Mouse (Mus musculus) lung, adult 2 months (tissue): ENCODE results near the gene Epha2. TPM values are rescaled to one million over a fixed set of nuclear protein-coding genes. Genes with fewer than 3 reads are reported as not detected.

Experiments
- DNase-seq: peaks from one replicate; pipeline ENCODE4 v3.0.0; 2022
- H3K4me1 ChIP-seq: fragments of 200-500 bp; 2 replicates; pipeline ENCODE4 v1.6.1; 2011; ENCODE audit warnings: low read length; ENCODE audit not compliant: control insufficient read depth, insufficient read depth
- H3K4me3 ChIP-seq: fragments of 200-500 bp; replicated peaks from 2 replicates; pipeline ENCODE3; 2011; ENCODE audit warnings: low read depth, mild to moderate bottlenecking, control low read depth, low read length; ENCODE audit errors: extremely low read depth
- CTCF ChIP-seq: fragments of 200-500 bp; IDR thresholded peaks from 2 replicates; pipeline ENCODE4 v1.5.1; 2011; ENCODE audit warnings: mild to moderate bottlenecking, low read length, control low read depth; ENCODE audit not compliant: insufficient read depth
- POLR2A ChIP-seq: fragments of 200-500 bp; IDR thresholded peaks from 2 replicates; pipeline ENCODE4 v1.6.1; 2011; ENCODE audit warnings: low read depth, mild to moderate bottlenecking, control low read depth, low read length, borderline replicate concordance; ENCODE audit errors: extremely low read depth
- WGBS: fragments of 180-500 bp; shearing (Covaris S2); methylation state at CpG from one replicate; pipeline ENCODE4 v1.1.7; 2018; 5-methylcytosine and 5-hydroxymethylcytosine counted together
- polyA plus RNA-seq: library from polyadenylated mRNA; depleted of rRNA; stranded (reverse); fragments of >200 nt; gene quantifications from 2 replicates; pipeline ENCODE4 v1.2.3, GENCODE M21; 2012

Gene Epha2
- polyA plus RNA-seq, 1 experiment, result 54.0 TPM

GRCm38 (mm10) chr4:141336196-141336595 lies 35.2 kb downstream of the Epha2 start:
- no peak for DNase-seq
- no peak overlapping the region for H3K4me3 ChIP-seq
- WGBS, result 72% methylated on average over 6 of the region's 6 CpGs
- no peaks in the 10 kb centered on the region for H3K4me1 ChIP-seq
- TF ChIP-seq CTCF (no peak), POLR2A (no peak)

GRCm38 (mm10) chr4:141337986-141338385 lies 36.9 kb downstream of the Epha2 start:
- DNase-seq, result no peak
- no peaks in the 10 kb centered on the region for H3K4me1 ChIP-seq
- 51% methylated on average over 6 of the region's 6 CpGs for WGBS
- no peak overlapping the region for H3K4me3 ChIP-seq
- TF ChIP-seq CTCF (no peak), POLR2A (no peak)

GRCm38 (mm10) chr4:141338853-141339252 lies 37.8 kb downstream of the Epha2 start:
- DNase-seq, result no peak
- TF ChIP-seq POLR2A, result no peak
- Histone ChIP-seq H3K4me3 (no peak overlapping the region), H3K4me1 (no peaks in the 10 kb centered on the region)
- 19% methylated on average over 1 of the region's 1 CpGs for WGBS

- no peaks in the 10 kb centered on the region for H3K4me1 ChIP-seq
- no peak for DNase-seq
- no peak for TF ChIP-seq POLR2A
- no peak for TF ChIP-seq CTCF
- WGBS, result 81% methylated on average over 7 of the region's 7 CpGs
- H3K4me3 ChIP-seq, result no peak overlapping the region
These were observed 40.4 kb downstream of the Epha2 start for GRCm38 (mm10) chr4:141341477-141341876.

- no peak for DNase-seq
- WGBS, result 71% methylated on average over 7 of the region's 7 CpGs
- H3K4me1 ChIP-seq, result no peaks in the 10 kb centered on the region
- no peak for TF ChIP-seq CTCF
- no peak for TF ChIP-seq POLR2A
- H3K4me3 ChIP-seq, result no peak overlapping the region
These were observed 42.5 kb downstream of the Epha2 start for GRCm38 (mm10) chr4:141343515-141343914.

GRCm38 (mm10) chr4:141345219-141345618 lies 44.2 kb downstream of the Epha2 start:
- TF ChIP-seq POLR2A, result no peak
- TF ChIP-seq CTCF, result no peak
- 91% methylated on average over 12 of the region's 12 CpGs for WGBS
- no peak overlapping the region for H3K4me3 ChIP-seq
- H3K4me1 ChIP-seq, result no peaks in the 10 kb centered on the region
- DNase-seq, result no peak

GRCm38 (mm10) chr4:141347365-141347797 lies 46.3 kb downstream of the Epha2 start:
- TF ChIP-seq CTCF (no peak), POLR2A (no peak)
- no peak overlapping the region for H3K4me3 ChIP-seq
- WGBS, result 47% methylated on average over 8 of the region's 8 CpGs
- H3K4me1 ChIP-seq, result no peaks in the 10 kb centered on the region
- DNase-seq, result peak; percentile 35

- Histone ChIP-seq H3K4me3 (no peak overlapping the region), H3K4me1 (peaks cover 2% of the 10 kb centered on the region)
- no peak for DNase-seq
- TF ChIP-seq POLR2A (no peak), CTCF (no peak)
- WGBS, result 78% methylated on average over 11 of the region's 11 CpGs
These were observed 47.6 kb downstream of the Epha2 start for GRCm38 (mm10) chr4:141348616-141349015.

GRCm38 (mm10) chr4:141350015-141350414 lies 49.0 kb downstream of the Epha2 start:
- no peak for DNase-seq
- peaks cover 3% of the 10 kb centered on the region for H3K4me1 ChIP-seq
- H3K4me3 ChIP-seq, result no peak overlapping the region
- 73% methylated on average over 12 of the region's 12 CpGs for WGBS
- TF ChIP-seq POLR2A (no peak), CTCF (no peak)

GRCm38 (mm10) chr4:141351972-141352371 lies 50.9 kb downstream of the Epha2 start:
- WGBS, result 67% methylated on average over 7 of the region's 7 CpGs
- Histone ChIP-seq H3K4me3 (no peak overlapping the region), H3K4me1 (peaks cover 3% of the 10 kb centered on the region)
- no peak for DNase-seq
- TF ChIP-seq POLR2A (no peak), CTCF (no peak)
